In the genomic region with DNA sequence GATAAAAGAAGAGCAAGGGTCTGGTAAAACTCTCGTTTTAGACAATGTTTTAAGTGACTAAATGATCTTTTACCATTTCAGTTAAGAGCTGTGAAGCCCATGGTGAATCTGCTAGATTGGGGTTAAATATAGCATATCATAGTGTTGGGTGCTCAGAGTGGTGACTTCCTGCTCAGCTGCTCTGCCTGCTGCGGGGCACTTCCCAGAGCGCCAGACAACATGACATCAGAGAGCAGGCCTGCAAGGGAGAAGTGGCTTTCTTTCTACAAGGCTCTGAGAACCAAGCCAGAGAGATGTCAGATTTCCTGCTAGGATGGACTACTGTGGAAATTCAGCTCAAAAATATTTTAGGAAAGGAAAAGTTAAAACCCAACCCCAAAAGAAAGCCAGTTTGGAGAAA, we compare ENCODE assay signal across 10 mouse cellular contexts. TPM values are rescaled to one million over a fixed set of nuclear protein-coding genes. Genes with fewer than 3 reads are reported as not detected.
DNase-seq lines count a peak whose midpoint lies in the region; ATAC-seq and TF ChIP-seq lines count a peak whose summit lies in the region.
"Had no signal": no experiment of that assay in that cellular context is flagged by ENCODE, and none has a peak within 500 bp of the region (broad histone marks: within the 10 kb centered on the region; RNA-seq: fewer than 3 reads in every experiment).

No protein-coding gene starts in this region.

- H3K9me3 ChIP-seq in MEL (replicated peaks; ENCODE audit: insufficient read depth, low read length): no peaks in the 10 kb centered on the region
- H3K9me3 ChIP-seq in embryonic facial prominence, embryonic 15.5 days (replicated peaks): no peaks in the 10 kb centered on the region
- H3K9me3 ChIP-seq in hindbrain, embryonic 13.5 days: no peaks in the 10 kb centered on the region
- H3K9me3 ChIP-seq: forebrain, embryonic 10.5 days had no signal

- intact Hi-C loops in left cerebral cortex, adult 2 months (cut with DNase I): loop anchor here (1.0 to 5.0 kb wide), 4 partner anchors 14 to 111 kb away; a partner anchor contains a TSS
- intact Hi-C loops in heart, postnatal 14 days (cut with DNase I): loop anchor here (2.0 kb wide), 1 partner anchor 53 kb away; no protein-coding TSS in a partner anchor

- 0 out of 4 replicates have a peak, but pooled peaks cover 0 to 2% of the 10 kb centered on the region in 2 experiments for H3K36me3 ChIP-seq in MEL (ENCODE audit: control insufficient read depth in 1 of 2, insufficient read depth in 2 of 2, low read length in 2 of 2)
- H3K36me3 ChIP-seq in embryonic facial prominence, embryonic 15.5 days: no peaks in the 10 kb centered on the region
- H3K36me3 ChIP-seq in hindbrain, embryonic 13.5 days: no peaks in the 10 kb centered on the region
- H3K36me3 ChIP-seq: forebrain, embryonic 10.5 days had no signal

- H3K4me2 ChIP-seq in embryonic facial prominence, embryonic 15.5 days (replicated peaks): no peak overlapping the region
- H3K4me2 ChIP-seq in hindbrain, embryonic 13.5 days: no peak overlapping the region

- no peak overlapping the region for H3K9ac ChIP-seq in MEL (ENCODE audit: control insufficient read depth, low read depth, low read length, poor library complexity, severe bottlenecking)
- H3K9ac ChIP-seq in embryonic facial prominence, embryonic 15.5 days: no peak overlapping the region
- no peak overlapping the region for H3K9ac ChIP-seq in hindbrain, embryonic 13.5 days

- H3K27me3 ChIP-seq in MEL (ENCODE audit: control insufficient read depth in 1 of 2, insufficient read depth in 2 of 2, low read length in 2 of 2): no peaks in the 10 kb centered on the region
- no peaks in the 10 kb centered on the region for H3K27me3 ChIP-seq in embryonic facial prominence, embryonic 15.5 days
- no peaks in the 10 kb centered on the region for H3K27me3 ChIP-seq in hindbrain, embryonic 13.5 days

- no peak for TF ChIP-seq CTCF in left cerebral cortex, adult 2 months (IDR thresholded peaks at IDR 0.05)
- TF ChIP-seq CTCF in MEL (IDR thresholded peaks at IDR 0.05 in 2 of 3, conservative IDR thresholded peaks at IDR 0.05 in 1 of 3; ENCODE audit: control insufficient read depth in 1 of 3, insufficient read depth in 1 of 3, low read depth in 2 of 3, low read length in 3 of 3, poor library complexity in 1 of 3, severe bottlenecking in 1 of 3): no peak

- H3K4me1 ChIP-seq in MEL (ENCODE audit: control insufficient read depth in 1 of 2, insufficient read depth in 2 of 2, low read length in 2 of 2): no peaks in the 10 kb centered on the region
- H3K4me1 ChIP-seq in embryonic facial prominence, embryonic 15.5 days: peaks cover 11% of the 10 kb centered on the region
- peaks cover 41% of the 10 kb centered on the region for H3K4me1 ChIP-seq in hindbrain, embryonic 13.5 days (replicated peaks)
- H3K4me1 ChIP-seq: forebrain, embryonic 10.5 days had no signal

- WGBS in embryonic facial prominence, embryonic 15.5 days: 48% methylated on average over 3 of the region's 3 CpGs
- 73% methylated on average over 3 of the region's 3 CpGs for WGBS in hindbrain, embryonic 13.5 days

- no peak for DNase-seq in left cerebral cortex, adult 2 months (ENCODE audit: extremely low spot score in 1 of 2, low spot score in 2 of 2)
- no peak for DNase-seq in left cerebral cortex, adult 18-20 months (ENCODE audit: low spot score in 2 of 2)
- DNase-seq in MEL (ENCODE audit: low read depth, low spot score): peak; percentile 46
- DNase-seq in heart, postnatal 14 days: peak; percentile 34 to 41
- DNase-seq in spleen, adult 18-20 months: no peak
- DNase-seq: lung, postnatal 4 days; right cerebral cortex, adult 18-20 months had no signal

- H3K79me2 ChIP-seq in MEL (ENCODE audit: control insufficient read depth, insufficient read depth, low read length, poor library complexity): no peaks in the 10 kb centered on the region

- H3K4me3 ChIP-seq in left cerebral cortex, adult 2 months: no peak overlapping the region
- H3K4me3 ChIP-seq in MEL (ENCODE audit: control insufficient read depth in 1 of 2, insufficient read depth in 1 of 2, low read depth in 2 of 2, low read length in 2 of 2): no peak overlapping the region
- H3K4me3 ChIP-seq in embryonic facial prominence, embryonic 15.5 days (replicated peaks): no peak overlapping the region
- no peak overlapping the region for H3K4me3 ChIP-seq in hindbrain, embryonic 13.5 days
- H3K4me3 ChIP-seq: forebrain, embryonic 10.5 days had no signal

- H3K27ac ChIP-seq in left cerebral cortex, adult 2 months: peak overlapping the region; percentile 80
- no peak overlapping the region for H3K27ac ChIP-seq in MEL (ENCODE audit: control insufficient read depth, low read depth, low read length)
- H3K27ac ChIP-seq in embryonic facial prominence, embryonic 15.5 days (replicated peaks): peak overlapping the region; percentile 58; the same call in 1 of the 2 replicates
- H3K27ac ChIP-seq in hindbrain, embryonic 13.5 days: no peak overlapping the region; the same call in 1 of the 2 replicates
- H3K27ac ChIP-seq: forebrain, embryonic 10.5 days had no signal

- TF ChIP-seq RAD21 in MEL (IDR thresholded peaks at IDR 0.05; ENCODE audit: low read depth, low read length): no peak

- TF ChIP-seq POLR2A in MEL (IDR thresholded peaks at IDR 0.05; ENCODE audit: control insufficient read depth in 1 of 2, insufficient read depth in 1 of 2, low read depth in 1 of 2, low read length in 2 of 2, poor library complexity in 1 of 2): no peak

- no peak for ATAC-seq in embryonic facial prominence, embryonic 15.5 days (ENCODE audit: insufficient number of reproducible peaks, low FRiP score, low TSS enrichment, low read depth)
- no peak for ATAC-seq in hindbrain, embryonic 13.5 days (ENCODE audit: low FRiP score)

- no peak for TF ChIP-seq EP300 in MEL (IDR thresholded peaks at IDR 0.05; ENCODE audit: low read depth in 1 of 2, low read length in 2 of 2)

TF ChIP-seq in MEL, 35 proteins besides CTCF, POLR2A, EP300 and RAD21:
- TF ChIP-seq MAZ (IDR thresholded peaks at IDR 0.05; ENCODE audit: low read depth, low read length) (no peak), ETS1 (IDR thresholded peaks at IDR 0.05; ENCODE audit: low read depth, low read length) (0 out of 2 replicates have a peak, but pooled peaks have one; percentile 16)

RNA-seq across cellular contexts. Expression of a gene that starts 57.8 kb away (rescaled TPM):
- 10 to 100 TPM; 71.5 to 72.8 TPM for total RNA-seq in left cerebral cortex, adult 2 months (2021)
- total RNA-seq in left cerebral cortex, adult 18-20 months (2021): 10 to 100 TPM; 70.5 to 76.8 TPM
- not detected in 2 replicates for total RNA-seq in MEL (2012; rRNA removed)
- not detected for polyA plus RNA-seq in MEL (2012; ENCODE audit: insufficient read depth in 1 of 2, insufficient read length in 2 of 2, low read depth in 1 of 2, low replicate concordance in 2 of 2, missing spikeins in 1 of 2)
- 28.0 and 28.9 TPM in 2 replicates for polyA plus RNA-seq in embryonic facial prominence, embryonic 15.5 days (2015; fragmentation: Nextera tagmentation; extraction: Ambion mirVana)
- total RNA-seq in heart, postnatal 14 days (2021): 10 to 100 TPM; 20.9 to 22.4 TPM
- 46.7 and 50.8 TPM in 2 replicates for polyA plus RNA-seq in hindbrain, embryonic 13.5 days (2015; fragmentation: Nextera tagmentation; extraction: Ambion mirVana)

Comparison
In these comparisons a context has a peak if more than half of its experiments do, and no peak if none do; other contexts are left out.
1. DNase-seq: peak in MEL (single experiment) and heart, postnatal 14 days (2 of 2); none in left cerebral cortex, adult 2 months (0 of 2), left cerebral cortex, adult 18-20 months (0 of 2) and spleen, adult 18-20 months (0 of 2).
2. H3K27ac ChIP-seq: peak in left cerebral cortex, adult 2 months (single experiment) and embryonic facial prominence, embryonic 15.5 days (single experiment); none in MEL (single experiment) and hindbrain, embryonic 13.5 days (single experiment).
3. RNA of a gene that starts 57.8 kb away (total RNA-seq): 70.5 to 76.8 TPM in left cerebral cortex, adult 18-20 months, 71.5 to 72.8 TPM in left cerebral cortex, adult 2 months and 20.9 to 22.4 TPM in heart, postnatal 14 days; not detected in MEL; every median in the first group is over 10 times any median in the second.